Mouse (Mus musculus): Measurements from ENCODE around the gene Aym1.

DNA sequence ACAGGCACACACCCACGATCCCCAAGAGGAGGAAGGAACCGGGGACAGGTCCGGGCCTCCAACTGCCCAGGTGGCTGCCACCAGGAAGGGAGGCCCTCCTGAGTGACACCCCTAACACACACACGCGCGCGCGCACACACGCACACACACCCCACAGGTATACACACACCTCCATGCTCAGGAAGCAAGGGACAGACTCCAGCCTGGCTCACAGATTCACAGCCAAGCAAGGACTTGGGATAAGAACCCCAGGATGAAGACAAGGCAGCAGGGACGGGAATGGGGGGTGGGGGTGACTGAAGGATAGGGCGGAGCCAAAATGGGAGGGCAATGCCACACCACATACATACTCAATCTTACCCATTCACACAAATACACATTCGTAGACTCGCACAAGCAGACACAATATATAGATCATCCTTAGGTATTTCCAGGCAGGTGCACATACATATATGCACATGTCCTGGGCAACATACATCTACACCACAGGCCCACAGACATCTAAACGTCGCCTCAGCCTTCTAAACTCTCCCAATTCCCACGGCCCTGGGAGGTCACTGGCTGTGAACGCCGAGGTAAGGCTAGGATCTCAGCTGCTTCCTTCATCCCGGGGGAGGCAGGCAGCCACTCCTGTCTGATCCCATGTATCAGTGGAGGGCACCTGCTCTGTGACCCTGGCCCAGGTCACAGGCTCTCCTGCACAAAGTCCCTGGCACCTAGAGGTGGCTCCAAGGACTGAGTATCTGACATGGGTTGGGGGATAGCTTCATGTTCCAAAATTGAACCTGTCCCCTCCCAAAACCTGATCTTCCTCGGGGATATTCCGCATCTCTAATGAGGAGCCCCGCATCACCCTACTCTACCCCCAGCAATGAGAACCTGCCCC lies 47.4 kb upstream of the Aym1 start:
- no peak for TF ChIP-seq CTCF (IDR thresholded peaks at IDR 0.05; ENCODE audit: low read depth)
- TF ChIP-seq EP300 (IDR thresholded peaks at IDR 0.05; ENCODE audit: low read depth) = no peak

Measured in liver, postnatal 0 days (tissue).